Mouse (Mus musculus) midbrain, embryonic 16.5 days (tissue): ENCODE measurements around the gene Cdkal1. TPM values are rescaled to one million over a fixed set of nuclear protein-coding genes. Genes with fewer than 3 reads are reported as not detected.

Experiments used
- ATAC-seq: fragments of 200-750 bp; cut with Nextera tagmentation; 2 replicates; pipeline ENCODE4 v1.8.0; 2017; ENCODE audit warnings: moderate TSS enrichment
- H3K27ac ChIP-seq: fragments of 300-500 bp; sonication (generic); 2 replicates; pipeline ENCODE4 v1.5.1; 2014; ENCODE audit warnings: mild to moderate bottlenecking, low read length, mixed read lengths
- H3K27me3 ChIP-seq: fragments of 300-500 bp; sonication (generic); 2 replicates; pipeline ENCODE4 v1.6.1; 2014; ENCODE audit warnings: low read depth, low read length, mixed read lengths; ENCODE audit not compliant: control insufficient read depth, insufficient read depth
- H3K36me3 ChIP-seq: fragments of 300-500 bp; sonication (generic); 2 replicates; pipeline ENCODE4 v1.6.1; 2014; ENCODE audit warnings: mild to moderate bottlenecking, low read length, moderate library complexity, mixed read lengths; ENCODE audit not compliant: control insufficient read depth, insufficient read depth
- H3K4me1 ChIP-seq: fragments of 300-500 bp; sonication (generic); 2 replicates; pipeline ENCODE4 v1.6.1; 2014; ENCODE audit warnings: mild to moderate bottlenecking, low read length, mixed read lengths; ENCODE audit not compliant: control insufficient read depth, insufficient read depth
- H3K4me2 ChIP-seq: fragments of 300-500 bp; sonication (generic); 2 replicates; pipeline ENCODE4 v1.6.1; 2014; ENCODE audit warnings: mild to moderate bottlenecking, low read length, mixed read lengths
- H3K4me3 ChIP-seq: fragments of 300-500 bp; sonication (generic); 2 replicates; pipeline ENCODE4 v1.5.1; 2014; ENCODE audit warnings: low read depth, mild to moderate bottlenecking, low read length, moderate library complexity, mixed read lengths
- H3K9ac ChIP-seq: fragments of 300-500 bp; sonication (generic); 2 replicates; pipeline ENCODE4 v1.6.1; 2014; ENCODE audit warnings: low read depth, low read length, mixed read lengths
- H3K9me3 ChIP-seq: fragments of 300-500 bp; sonication (generic); replicated peaks from 2 replicates; pipeline ENCODE4 v1.6.1; 2014; ENCODE audit warnings: mild to moderate bottlenecking, low read length, mixed read lengths; ENCODE audit not compliant: control insufficient read depth, poor library complexity, severe bottlenecking
- WGBS: fragments of 180-500 bp; shearing (Covaris S2); extraction: QIAGEN DNeasy Blood & Tissue Kit; methylation state at CpG from one replicate; pipeline ENCODE4 v1.1.7; 2014; 5-methylcytosine and 5-hydroxymethylcytosine counted together
- polyA plus RNA-seq: library from polyadenylated mRNA; unstranded; fragments of >200 nt; fragmentation: Nextera tagmentation; extraction: Ambion mirVana; gene quantifications from 2 replicates; pipeline ENCODE4 v1.2.1, GENCODE M21; 2015

Cdkal1 gene
- polyA plus RNA-seq, 1 experiment from 2014 or later: 21.4 TPM

- Histone ChIP-seq H3K27me3 (no peaks in the 10 kb centered on the region), H3K36me3 (no peaks in the 10 kb centered on the region), H3K9me3 (no peaks in the 10 kb centered on the region), H3K9ac (no peak overlapping the region), H3K4me1 (no peaks in the 10 kb centered on the region), H3K27ac (peak overlapping the region; percentile 38; the same call in 1 of the 2 replicates), H3K4me2 (no peak overlapping the region), H3K4me3 (no peak overlapping the region)
- ATAC-seq: peak; percentile 88
- WGBS: 32% methylated on average over 9 of the region's 9 CpGs
These were observed 31.6 kb downstream of the Cdkal1 start for GRCm38 (mm10) chr13:29823906-29824305.

- H3K27me3 ChIP-seq: no peaks in the 10 kb centered on the region
- no peaks in the 10 kb centered on the region for H3K36me3 ChIP-seq
- H3K4me1 ChIP-seq: no peaks in the 10 kb centered on the region
- H3K4me2 ChIP-seq: no peak overlapping the region
- H3K9me3 ChIP-seq: no peaks in the 10 kb centered on the region
- no peak overlapping the region for H3K9ac ChIP-seq
- ATAC-seq: peak; percentile 55
- H3K4me3 ChIP-seq: no peak overlapping the region
- peak overlapping the region; percentile 38; the same call in 1 of the 2 replicates for H3K27ac ChIP-seq
- WGBS: 66% methylated on average over 8 of the region's 8 CpGs
These were observed 32.0 kb downstream of the Cdkal1 start for GRCm38 (mm10) chr13:29823487-29823886.

GRCm38 (mm10) chr13:29819910-29820583 is 35.4 kb downstream of the Cdkal1 start:
- H3K27ac ChIP-seq: no peak overlapping the region
- H3K9me3 ChIP-seq: no peaks in the 10 kb centered on the region
- no peak overlapping the region for H3K4me3 ChIP-seq
- H3K36me3 ChIP-seq: no peaks in the 10 kb centered on the region
- no peaks in the 10 kb centered on the region for H3K27me3 ChIP-seq
- H3K9ac ChIP-seq: no peak overlapping the region
- H3K4me2 ChIP-seq: no peak overlapping the region
- no peak for ATAC-seq
- no peaks in the 10 kb centered on the region for H3K4me1 ChIP-seq
- 94% methylated on average over 9 of the region's 9 CpGs for WGBS

GRCm38 (mm10) chr13:29819147-29819546 is 36.3 kb downstream of the Cdkal1 start:
- Histone ChIP-seq H3K9ac (no peak overlapping the region), H3K27me3 (no peaks in the 10 kb centered on the region), H3K36me3 (no peaks in the 10 kb centered on the region), H3K27ac (no peak overlapping the region), H3K9me3 (no peaks in the 10 kb centered on the region), H3K4me3 (no peak overlapping the region), H3K4me2 (no peak overlapping the region), H3K4me1 (no peaks in the 10 kb centered on the region)
- 89% methylated on average over 3 of the region's 3 CpGs for WGBS
- ATAC-seq: no peak

- H3K27me3 ChIP-seq: no peaks in the 10 kb centered on the region
- H3K9me3 ChIP-seq: no peaks in the 10 kb centered on the region
- no peak overlapping the region for H3K27ac ChIP-seq
- 93% methylated on average over 2 of the region's 2 CpGs for WGBS
- H3K4me1 ChIP-seq: no peaks in the 10 kb centered on the region
- H3K4me3 ChIP-seq: no peak overlapping the region
- no peak overlapping the region for H3K4me2 ChIP-seq
- ATAC-seq: no peak
- H3K9ac ChIP-seq: no peak overlapping the region
- H3K36me3 ChIP-seq: no peaks in the 10 kb centered on the region
These were observed 37.2 kb downstream of the Cdkal1 start for GRCm38 (mm10) chr13:29818314-29818713.

GRCm38 (mm10) chr13:29810780-29811179 is 44.7 kb downstream of the Cdkal1 start:
- no peak for ATAC-seq
- no peaks in the 10 kb centered on the region for H3K27me3 ChIP-seq
- no peaks in the 10 kb centered on the region for H3K9me3 ChIP-seq
- H3K4me1 ChIP-seq: peaks cover 2% of the 10 kb centered on the region; the same call in 1 of the 2 replicates
- H3K36me3 ChIP-seq: no peaks in the 10 kb centered on the region
- no peak overlapping the region for H3K27ac ChIP-seq
- H3K4me3 ChIP-seq: no peak overlapping the region
- WGBS: 73% methylated on average over 4 of the region's 4 CpGs
- no peak overlapping the region for H3K4me2 ChIP-seq
- no peak overlapping the region for H3K9ac ChIP-seq

GRCm38 (mm10) chr13:29808383-29808782 is 47.1 kb downstream of the Cdkal1 start:
- no peak overlapping the region for H3K27ac ChIP-seq
- H3K36me3 ChIP-seq: no peaks in the 10 kb centered on the region
- no peaks in the 10 kb centered on the region for H3K9me3 ChIP-seq
- no peak overlapping the region for H3K4me2 ChIP-seq
- no peaks in the 10 kb centered on the region for H3K27me3 ChIP-seq
- ATAC-seq: no peak
- H3K4me3 ChIP-seq: no peak overlapping the region
- no peak overlapping the region for H3K9ac ChIP-seq
- 94% methylated on average over 3 of the region's 3 CpGs for WGBS
- H3K4me1 ChIP-seq: peaks cover 2% of the 10 kb centered on the region; the same call in 1 of the 2 replicates

GRCm38 (mm10) chr13:29807930-29808329 is 47.5 kb downstream of the Cdkal1 start:
- Histone ChIP-seq H3K27ac (no peak overlapping the region), H3K9ac (no peak overlapping the region), H3K4me3 (no peak overlapping the region), H3K27me3 (no peaks in the 10 kb centered on the region), H3K4me2 (no peak overlapping the region), H3K36me3 (no peaks in the 10 kb centered on the region), H3K4me1 (peaks cover 2% of the 10 kb centered on the region; the same call in 1 of the 2 replicates), H3K9me3 (no peaks in the 10 kb centered on the region)
- no peak for ATAC-seq
- 93% methylated on average over 3 of the region's 3 CpGs for WGBS

- Histone ChIP-seq H3K4me1 (peaks cover 2% of the 10 kb centered on the region; the same call in 1 of the 2 replicates), H3K27me3 (no peaks in the 10 kb centered on the region), H3K27ac (no peak overlapping the region), H3K4me3 (no peak overlapping the region), H3K36me3 (no peaks in the 10 kb centered on the region), H3K9me3 (no peaks in the 10 kb centered on the region), H3K9ac (no peak overlapping the region), H3K4me2 (no peak overlapping the region)
- no peak for ATAC-seq
- 49% methylated on average over 4 of the region's 4 CpGs for WGBS
These were observed 48.6 kb downstream of the Cdkal1 start for GRCm38 (mm10) chr13:29806871-29807270.
